Mouse (Mus musculus) lung, adult 2 months (tissue): ENCODE results near the gene Olfr920.

ENCODE experiments used
- CTCF ChIP-seq: fragments of 200-500 bp; IDR thresholded peaks from 2 replicates; pipeline ENCODE4 v1.5.1; 2011; ENCODE audit warnings: mild to moderate bottlenecking, low read length, control low read depth; ENCODE audit not compliant: insufficient read depth
- POLR2A ChIP-seq: fragments of 200-500 bp; IDR thresholded peaks from 2 replicates; pipeline ENCODE4 v1.6.1; 2011; ENCODE audit warnings: low read depth, mild to moderate bottlenecking, control low read depth, low read length, borderline replicate concordance; ENCODE audit errors: extremely low read depth

DNA sequence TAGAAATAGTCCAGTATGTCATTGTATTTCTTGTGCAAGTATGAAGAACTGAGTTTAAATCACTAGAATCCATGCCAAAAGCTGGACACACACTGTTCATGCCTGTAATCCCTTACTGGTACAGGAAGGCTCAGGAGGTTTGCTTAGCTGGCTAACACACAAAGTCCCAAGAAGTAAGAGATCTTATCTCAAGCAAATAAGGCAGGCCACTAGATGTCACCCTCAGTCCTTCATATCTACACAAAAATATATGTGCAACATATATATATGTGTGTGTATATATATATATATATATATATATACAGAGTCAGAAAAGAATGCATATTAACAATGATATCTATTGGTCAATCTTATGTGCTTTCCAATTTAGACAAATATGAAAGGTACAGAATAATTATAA lies 53.6 kb downstream of the Olfr920 start:
- no peak for TF ChIP-seq CTCF
- no peak for TF ChIP-seq POLR2A
